ENCODE assay signal across 18 mouse cellular contexts in the genomic region with DNA sequence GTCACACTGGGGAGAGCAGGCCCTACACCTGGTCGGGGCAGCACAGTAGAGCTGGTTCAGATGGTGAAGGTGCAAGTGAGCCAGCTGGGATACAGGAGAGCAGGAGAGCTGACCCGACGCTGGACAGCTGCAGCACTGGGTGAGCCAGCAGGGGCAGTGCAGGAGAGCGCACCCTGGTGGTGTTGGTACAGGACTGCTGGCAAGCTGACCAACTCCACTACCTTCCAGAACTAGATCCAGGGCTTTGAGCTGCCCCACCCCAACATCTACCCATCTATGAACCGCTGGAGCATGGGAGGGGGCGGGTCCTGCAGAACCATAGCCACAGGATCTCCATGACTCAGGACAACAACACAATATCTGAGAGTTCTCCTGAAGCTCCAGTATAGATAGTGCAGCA. TPM values are rescaled to one million over a fixed set of nuclear protein-coding genes. Genes with fewer than 3 reads are reported as not detected.
A peak's percentile ranks its signal among the peaks of the same experiment; 100 is the strongest.
DNase-seq lines count a peak whose midpoint lies in the region.
"Had no signal": no experiment of that assay in that cellular context is flagged by ENCODE, and none has a peak within 500 bp of the region (broad histone marks: within the 10 kb centered on the region; RNA-seq: fewer than 3 reads in every experiment).

No protein-coding gene starts in this region.

- peak; percentile 8 for DNase-seq in adrenal gland, adult 2 months
- no peak for DNase-seq in adrenal gland, postnatal 4 days (ENCODE audit: low spot score in 2 of 2)
- DNase-seq in kidney, postnatal 4 days: peak; percentile 24 to 30
- no peak for DNase-seq in kidney, postnatal 14 days
- peak; percentile 46 for DNase-seq in thymus, postnatal 4 days
- DNase-seq in thymus, postnatal 36 days: no peak
- no peak for DNase-seq in urinary bladder, postnatal 25 days (ENCODE audit: low spot score)
- no peak for DNase-seq in c-Kit-positive CD71-positive TER-119-positive erythroid progenitor cells, embryonic 14.5 days (ENCODE audit: low spot score)
- DNase-seq: cerebellum, adult 9-10 months; layer of hippocampus, adult 9-11 months; right cerebral cortex, postnatal 25 days had no signal

RNA-seq across cellular contexts. Expression of a gene that starts 12.5 kb away (rescaled TPM):
- not detected for total RNA-seq in adrenal gland, adult 2 months (2021)
- polyA plus RNA-seq in adrenal gland, adult 2 months (2012; rRNA removed): not detected in 2 replicates
- not detected for total RNA-seq in adrenal gland, postnatal 4 days (2021)
- total RNA-seq: neutrophil, adult 5-6 weeks had no signal
- polyA plus RNA-seq: activated CD4-positive, CD25-positive, alpha-beta regulatory T cell, adult 4 months; heart, postnatal 0 days; intestine, embryonic 15.5 days; liver, embryonic 15.5 days; midbrain, embryonic 13.5 days; stomach, embryonic 16.5 days had no signal

RNA-seq across cellular contexts. Expression of a gene that starts 24.3 kb away (rescaled TPM):
- not detected for total RNA-seq in adrenal gland, adult 2 months (2021)
- polyA plus RNA-seq in adrenal gland, adult 2 months (2012; rRNA removed): not detected in 2 replicates
- not detected for total RNA-seq in adrenal gland, postnatal 4 days (2021)
- total RNA-seq: neutrophil, adult 5-6 weeks had no signal
- polyA plus RNA-seq: heart, postnatal 0 days; intestine, embryonic 15.5 days; liver, embryonic 15.5 days; midbrain, embryonic 13.5 days; stomach, embryonic 16.5 days had no signal

RNA-seq across cellular contexts. Expression of a gene that starts 27.6 kb away (rescaled TPM):
- not detected for total RNA-seq in adrenal gland, adult 2 months (2021)
- not detected in 2 replicates for polyA plus RNA-seq in adrenal gland, adult 2 months (2012; rRNA removed)
- not detected for total RNA-seq in adrenal gland, postnatal 4 days (2021)
- total RNA-seq: neutrophil, adult 5-6 weeks had no signal
- polyA plus RNA-seq: activated CD4-positive, CD25-positive, alpha-beta regulatory T cell, adult 4 months; heart, postnatal 0 days; intestine, embryonic 15.5 days; liver, embryonic 15.5 days; midbrain, embryonic 13.5 days; stomach, embryonic 16.5 days had no signal

RNA-seq across cellular contexts. Expression of a gene that starts 47.5 kb away (rescaled TPM):
- total RNA-seq in adrenal gland, adult 2 months (2021): not detected
- not detected in 2 replicates for polyA plus RNA-seq in adrenal gland, adult 2 months (2012; rRNA removed)
- not detected for total RNA-seq in adrenal gland, postnatal 4 days (2021)
- total RNA-seq: neutrophil, adult 5-6 weeks had no signal
- polyA plus RNA-seq: heart, postnatal 0 days; intestine, embryonic 15.5 days; midbrain, embryonic 13.5 days; stomach, embryonic 16.5 days had no signal

RNA-seq across cellular contexts. Expression of a gene that starts 54.5 kb away (rescaled TPM):
- total RNA-seq in adrenal gland, adult 2 months (2021): not detected
- not detected in 2 replicates for polyA plus RNA-seq in adrenal gland, adult 2 months (2012; rRNA removed)
- total RNA-seq in adrenal gland, postnatal 4 days (2021): not detected
- total RNA-seq: neutrophil, adult 5-6 weeks had no signal
- polyA plus RNA-seq: activated CD4-positive, CD25-positive, alpha-beta regulatory T cell, adult 4 months; heart, postnatal 0 days; intestine, embryonic 15.5 days; liver, embryonic 15.5 days; midbrain, embryonic 13.5 days; stomach, embryonic 16.5 days had no signal

Comparison
In these comparisons a context has a peak if more than half of its experiments do, and no peak if none do; other contexts are left out.
1. DNase-seq: peak in adrenal gland, adult 2 months (single experiment), kidney, postnatal 4 days (2 of 2) and thymus, postnatal 4 days (single experiment); none in adrenal gland, postnatal 4 days (0 of 2), kidney, postnatal 14 days (single experiment), thymus, postnatal 36 days (0 of 2), urinary bladder, postnatal 25 days (single experiment) and c-Kit-positive CD71-positive TER-119-positive erythroid progenitor cells, embryonic 14.5 days (single experiment).